In the genomic region with DNA sequence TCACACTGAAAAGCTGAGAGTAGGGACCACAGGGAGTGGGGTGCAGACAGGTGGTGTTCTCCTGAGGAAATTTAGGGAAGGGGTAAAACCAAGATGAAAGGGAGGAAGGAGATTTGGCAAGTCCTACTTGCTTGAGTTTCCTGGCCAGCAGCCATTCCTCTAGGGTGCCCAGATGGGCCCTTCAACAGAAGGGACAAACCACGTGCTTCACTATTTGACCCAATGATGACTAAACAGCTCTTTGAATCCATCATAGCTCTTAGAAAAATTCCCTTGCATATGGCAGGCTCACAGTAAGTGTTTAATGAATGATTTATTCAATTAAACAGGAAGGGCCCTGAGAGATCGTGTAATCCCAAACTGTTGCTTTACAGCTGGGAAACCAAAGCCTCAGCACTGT, we compare ENCODE assay signal across 24 mouse cellular contexts. TPM values are rescaled to one million over a fixed set of nuclear protein-coding genes. Genes with fewer than 3 reads are reported as not detected.
DNase-seq lines count a peak whose midpoint lies in the region; ATAC-seq and TF ChIP-seq lines count a peak whose summit lies in the region.
"Had no signal": no experiment of that assay in that cellular context is flagged by ENCODE, and none has a peak within 500 bp of the region (broad histone marks: within the 10 kb centered on the region; RNA-seq: fewer than 3 reads in every experiment).

No protein-coding gene starts in this region.

- no peak for TF ChIP-seq EP300 in lung, postnatal 0 days (IDR thresholded peaks at IDR 0.05)

- TF ChIP-seq CTCF in layer of hippocampus, adult 2 months (conservative IDR thresholded peaks at IDR 0.05), result no peak
- TF ChIP-seq CTCF in lung, postnatal 0 days (IDR thresholded peaks at IDR 0.05), result no peak

- peaks cover 5% of the 10 kb centered on the region; the same call in 1 of the 2 replicates for H3K4me1 ChIP-seq in forebrain, embryonic 13.5 days
- H3K4me1 ChIP-seq in forebrain, embryonic 12.5 days, result no peaks in the 10 kb centered on the region
- no peaks in the 10 kb centered on the region for H3K4me1 ChIP-seq in lung, postnatal 0 days (ENCODE audit: insufficient read depth, low read depth, low read length)
- H3K4me1 ChIP-seq: limb, embryonic 15.5 days; megakaryocyte, embryonic 14.5 days; neural tube, embryonic 12.5 days had no signal

- no peaks in the 10 kb centered on the region for H3K36me3 ChIP-seq in forebrain, embryonic 13.5 days (ENCODE audit: poor library complexity, severe bottlenecking)
- no peaks in the 10 kb centered on the region for H3K36me3 ChIP-seq in forebrain, embryonic 12.5 days (replicated peaks)
- H3K36me3 ChIP-seq in lung, postnatal 0 days (ENCODE audit: insufficient read depth, low read length), result no peaks in the 10 kb centered on the region
- H3K36me3 ChIP-seq: limb, embryonic 15.5 days; neural tube, embryonic 12.5 days had no signal

- 0 out of 2 replicates have a peak, but pooled peaks have one; percentile 43 for ATAC-seq in forebrain, embryonic 13.5 days
- no peak for ATAC-seq in forebrain, embryonic 12.5 days (ENCODE audit: low FRiP score)
- no peak for ATAC-seq in lung, postnatal 0 days
- ATAC-seq: hindbrain, embryonic 16.5 days; intestine, embryonic 16.5 days had no signal

- H3K27me3 ChIP-seq in forebrain, embryonic 13.5 days, result no peaks in the 10 kb centered on the region
- no peaks in the 10 kb centered on the region for H3K27me3 ChIP-seq in forebrain, embryonic 12.5 days
- H3K27me3 ChIP-seq in lung, postnatal 0 days (replicated peaks; ENCODE audit: insufficient read depth, low read length), result no peaks in the 10 kb centered on the region
- H3K27me3 ChIP-seq: limb, embryonic 15.5 days; megakaryocyte, embryonic 14.5 days; neural tube, embryonic 12.5 days had no signal

- no peak overlapping the region for H3K4me3 ChIP-seq in forebrain, embryonic 13.5 days
- H3K4me3 ChIP-seq in forebrain, embryonic 12.5 days (replicated peaks), result no peak overlapping the region
- H3K4me3 ChIP-seq in layer of hippocampus, adult 2 months, result no peak overlapping the region
- no peak overlapping the region for H3K4me3 ChIP-seq in lung, postnatal 0 days (ENCODE audit: low read depth, low read length)
- H3K4me3 ChIP-seq: limb, embryonic 15.5 days; megakaryocyte, embryonic 14.5 days; neural tube, embryonic 12.5 days had no signal

- no peak overlapping the region for H3K9ac ChIP-seq in forebrain, embryonic 13.5 days
- no peak overlapping the region for H3K9ac ChIP-seq in forebrain, embryonic 12.5 days
- no peak overlapping the region for H3K9ac ChIP-seq in lung, postnatal 0 days (replicated peaks; ENCODE audit: low read depth)
- H3K9ac ChIP-seq: limb, embryonic 15.5 days; liver, embryonic 14.5 days; lung, embryonic 14.5 days; neural tube, embryonic 12.5 days had no signal

- no peaks in the 10 kb centered on the region for H3K9me3 ChIP-seq in forebrain, embryonic 13.5 days (replicated peaks)
- H3K9me3 ChIP-seq in forebrain, embryonic 12.5 days, result no peaks in the 10 kb centered on the region
- H3K9me3 ChIP-seq in lung, postnatal 0 days (ENCODE audit: low read length), result no peaks in the 10 kb centered on the region
- H3K9me3 ChIP-seq: limb, embryonic 15.5 days; neural tube, embryonic 12.5 days had no signal

- DNase-seq in layer of hippocampus, adult 2 months (ENCODE audit: low spot score in 2 of 2), result no peak
- no peak for DNase-seq in layer of hippocampus, adult 11-12 months (ENCODE audit: low spot score)
- DNase-seq in Muller cell, postnatal 12 days (ENCODE audit: inconsistent ontology term), result peak; percentile 52
- DNase-seq in lung, postnatal 0 days (ENCODE audit: low spot score), result no peak
- DNase-seq in testis, postnatal 14 days (ENCODE audit: low spot score), result no peak
- DNase-seq: adrenal gland, postnatal 36 days; gastrocnemius, postnatal 10 days; kidney, adult 9 months; kidney, postnatal 36 days; layer of hippocampus, adult 9-11 months; lung, embryonic 14.5 days; lung, postnatal 36 days; midbrain, embryonic 14.5 days; right cerebral cortex, postnatal 14 days had no signal

- H3K27ac ChIP-seq in forebrain, embryonic 13.5 days, result no peak overlapping the region
- no peak overlapping the region for H3K27ac ChIP-seq in forebrain, embryonic 12.5 days
- H3K27ac ChIP-seq in layer of hippocampus, adult 2 months, result peak overlapping the region; percentile 43; the same call in 1 of the 2 replicates
- H3K27ac ChIP-seq in lung, postnatal 0 days (ENCODE audit: low read length), result no peak overlapping the region
- H3K27ac ChIP-seq: limb, embryonic 15.5 days; liver, embryonic 14.5 days; neural tube, embryonic 12.5 days had no signal

- 79% methylated on average over 2 of the region's 2 CpGs for WGBS in forebrain, embryonic 13.5 days
- WGBS in forebrain, embryonic 12.5 days, result 81% methylated on average over 2 of the region's 2 CpGs
- 45% methylated on average over 2 of the region's 2 CpGs for WGBS in lung, postnatal 0 days

- H3K4me2 ChIP-seq in forebrain, embryonic 13.5 days, result no peak overlapping the region
- no peak overlapping the region for H3K4me2 ChIP-seq in forebrain, embryonic 12.5 days
- no peak overlapping the region for H3K4me2 ChIP-seq in lung, postnatal 0 days (replicated peaks; ENCODE audit: low read depth, low read length)
- H3K4me2 ChIP-seq: heart, embryonic 11.5 days; limb, embryonic 15.5 days; lung, embryonic 14.5 days; neural tube, embryonic 12.5 days had no signal

RNA-seq across cellular contexts. Expression of a gene that starts 41.1 kb away (rescaled TPM):
- polyA plus RNA-seq in forebrain, embryonic 13.5 days (2015; fragmentation: Nextera tagmentation; extraction: Ambion mirVana), result 22.5 and 24.1 TPM in 2 replicates
- polyA plus RNA-seq in forebrain, embryonic 12.5 days (2016; fragmentation: Nextera tagmentation; extraction: Ambion mirVana), result 19.1 and 19.8 TPM in 2 replicates
- total RNA-seq in layer of hippocampus, adult 2 months (2021), result 10 to 100 TPM; 50.0 to 58.7 TPM
- polyA plus RNA-seq in lung, postnatal 0 days (2015; fragmentation: Nextera tagmentation; extraction: Ambion mirVana), result 7.4 and 11.1 TPM in 2 replicates
- total RNA-seq: hematopoietic stem cell, adult 5-6 weeks had no signal
